Mouse (Mus musculus): ENCODE results near the gene Cdc14a. TPM values are rescaled to one million over a fixed set of nuclear protein-coding genes. Genes with fewer than 3 reads are reported as not detected.

Gene Cdc14a
- polyA plus RNA-seq, 1 experiment from 2014 or later: 6.7 TPM

DNA sequence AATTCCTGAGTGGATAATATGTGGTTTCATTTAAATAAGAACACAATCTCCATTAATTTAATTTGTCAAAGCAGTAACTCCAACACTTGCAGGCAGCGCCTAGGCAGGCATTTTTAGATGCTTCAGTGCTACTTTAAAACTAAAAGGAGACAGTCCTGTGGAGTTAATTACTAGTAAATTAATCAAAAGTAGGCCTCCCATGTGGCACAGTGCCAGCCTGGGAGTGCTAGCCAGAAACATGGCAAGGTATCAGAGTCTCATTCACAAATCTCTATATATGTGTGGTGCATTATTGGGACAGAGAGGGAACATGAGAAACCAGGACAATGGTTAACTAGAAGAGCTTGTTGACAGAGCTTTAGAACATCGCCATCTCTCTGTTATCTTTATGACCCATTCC, 174.8 kb downstream of the Cdc14a start:
- Histone ChIP-seq H3K27ac (ENCODE audit: low read depth, low read length) (no peak overlapping the region), H3K4me2 (no peak overlapping the region), H3K9me3 (ENCODE audit: control insufficient read depth, low read length) (no peaks in the 10 kb centered on the region), H3K4me3 (ENCODE audit: low read depth, low read length) (no peak overlapping the region), H3K36me3 (ENCODE audit: control insufficient read depth, insufficient read depth, low read length) (no peaks in the 10 kb centered on the region), H3K9ac (ENCODE audit: low read depth, low read length) (no peak overlapping the region), H3K4me1 (replicated peaks; ENCODE audit: control insufficient read depth, insufficient read depth, low read length) (peaks cover 10% of the 10 kb centered on the region; the same call in 1 of the 2 replicates), H3K27me3 (replicated peaks; ENCODE audit: control insufficient read depth, insufficient read depth, low read length) (peaks cover 42% of the 10 kb centered on the region)
- 71% methylated on average over 2 of the region's 2 CpGs for WGBS
- no peak for DNase-seq (ENCODE audit: low spot score)
- ATAC-seq (replicated peaks; ENCODE audit: low FRiP score): no peak

DNA sequence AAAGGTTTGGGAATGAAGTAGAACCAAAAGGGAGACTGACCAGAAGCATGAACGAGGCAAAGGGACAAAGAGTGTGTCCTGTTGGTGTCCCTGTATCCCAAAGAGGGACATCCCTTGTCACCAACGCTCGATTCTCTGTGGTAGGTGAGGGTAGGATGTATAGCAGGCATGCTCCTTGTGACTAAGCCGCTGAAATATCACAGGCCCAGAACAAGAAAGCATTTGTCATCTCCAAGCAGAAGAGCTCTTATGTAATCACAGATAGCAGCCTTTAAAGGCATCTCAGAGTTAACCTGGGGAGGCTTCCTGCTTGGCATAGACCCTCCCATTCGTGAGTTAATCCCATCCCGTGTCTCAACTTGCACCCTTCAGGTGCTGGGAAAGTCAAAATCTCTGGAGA, 179.4 kb downstream of the Cdc14a start:
- WGBS: 56% methylated on average over 6 of the region's 6 CpGs
- H3K27me3 ChIP-seq (replicated peaks; ENCODE audit: control insufficient read depth, insufficient read depth, low read length): no peaks in the 10 kb centered on the region
- no peak overlapping the region for H3K9ac ChIP-seq (ENCODE audit: low read depth, low read length)

GRCm38 (mm10) chr3:116242685-116243084, 181.1 kb downstream of the Cdc14a start:
- no peak overlapping the region for H3K4me2 ChIP-seq
- no peak overlapping the region for H3K9ac ChIP-seq (ENCODE audit: low read depth, low read length)
- H3K27me3 ChIP-seq (replicated peaks; ENCODE audit: control insufficient read depth, insufficient read depth, low read length): no peaks in the 10 kb centered on the region
- no peak overlapping the region for H3K27ac ChIP-seq (ENCODE audit: low read depth, low read length)
- ATAC-seq (replicated peaks; ENCODE audit: low FRiP score) (no peak), DNase-seq (ENCODE audit: low spot score) (no peak)
- no peak overlapping the region for H3K4me3 ChIP-seq (ENCODE audit: low read depth, low read length)
- H3K9me3 ChIP-seq (ENCODE audit: control insufficient read depth, low read length): no peaks in the 10 kb centered on the region
- no peaks in the 10 kb centered on the region for H3K4me1 ChIP-seq (replicated peaks; ENCODE audit: control insufficient read depth, insufficient read depth, low read length)
- WGBS: 82% methylated on average over 9 of the region's 9 CpGs
- H3K36me3 ChIP-seq (ENCODE audit: control insufficient read depth, insufficient read depth, low read length): no peaks in the 10 kb centered on the region

More for the DNA sequence above, 179.4 kb downstream of the Cdc14a start:
- no peak for ATAC-seq (replicated peaks; ENCODE audit: low FRiP score)
- H3K4me2 ChIP-seq: no peak overlapping the region
- H3K27ac ChIP-seq (ENCODE audit: low read depth, low read length): no peak overlapping the region
- H3K4me3 ChIP-seq (ENCODE audit: low read depth, low read length): no peak overlapping the region
- no peaks in the 10 kb centered on the region for H3K9me3 ChIP-seq (ENCODE audit: control insufficient read depth, low read length)
- H3K36me3 ChIP-seq (ENCODE audit: control insufficient read depth, insufficient read depth, low read length): no peaks in the 10 kb centered on the region
- DNase-seq (ENCODE audit: low spot score): no peak
- no peaks in the 10 kb centered on the region for H3K4me1 ChIP-seq (replicated peaks; ENCODE audit: control insufficient read depth, insufficient read depth, low read length)

DNA sequence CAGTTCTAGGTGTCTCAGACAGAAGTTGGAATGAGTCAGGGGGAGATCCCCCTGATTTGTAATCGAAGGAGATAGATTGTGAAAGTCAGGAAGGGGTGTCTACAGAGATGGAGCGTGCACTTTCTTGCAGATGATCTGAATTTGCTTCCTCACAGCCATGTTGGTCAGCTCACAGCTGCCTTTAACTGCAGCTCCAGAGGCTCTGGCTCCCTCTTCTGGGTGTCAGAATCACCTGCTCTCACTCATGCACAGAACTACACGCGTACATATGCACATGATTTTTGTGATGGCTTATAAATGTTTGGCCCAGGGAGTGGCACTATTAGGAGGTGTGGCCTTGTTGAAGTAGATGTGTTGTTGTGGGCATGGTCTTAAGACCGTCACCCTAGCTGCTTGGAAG, 186.3 kb downstream of the Cdc14a start:
- Histone ChIP-seq H3K4me2 (no peak overlapping the region), H3K9me3 (ENCODE audit: control insufficient read depth, low read length) (no peaks in the 10 kb centered on the region), H3K4me3 (ENCODE audit: low read depth, low read length) (no peak overlapping the region), H3K27ac (ENCODE audit: low read depth, low read length) (no peak overlapping the region), H3K9ac (ENCODE audit: low read depth, low read length) (no peak overlapping the region), H3K27me3 (replicated peaks; ENCODE audit: control insufficient read depth, insufficient read depth, low read length) (no peaks in the 10 kb centered on the region), H3K4me1 (replicated peaks; ENCODE audit: control insufficient read depth, insufficient read depth, low read length) (no peaks in the 10 kb centered on the region), H3K36me3 (ENCODE audit: control insufficient read depth, insufficient read depth, low read length) (no peaks in the 10 kb centered on the region)
- ATAC-seq (replicated peaks; ENCODE audit: low FRiP score): no peak
- DNase-seq (ENCODE audit: low spot score): no peak
- 80% methylated on average over 5 of the region's 5 CpGs for WGBS

DNA sequence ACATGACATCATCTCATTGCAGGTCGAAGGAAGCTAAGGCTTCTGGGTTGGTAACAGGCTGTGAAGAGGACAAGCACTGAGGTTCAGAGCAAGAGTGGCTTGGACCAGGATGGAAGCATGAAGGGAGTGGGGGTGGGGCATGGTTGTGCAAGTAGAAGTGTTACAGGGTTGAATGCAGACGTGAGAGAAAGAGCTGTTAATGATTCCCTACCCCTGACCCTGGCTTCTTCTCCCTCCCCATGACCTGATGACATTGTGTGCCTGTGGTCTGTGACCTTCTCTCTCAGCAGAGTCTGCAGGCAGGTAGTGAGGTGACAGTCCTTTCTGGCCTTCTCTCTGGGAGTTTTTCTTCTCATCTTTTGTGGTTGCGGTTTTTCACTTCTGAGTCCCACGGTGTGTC, 187.0 kb downstream of the Cdc14a start:
- no peak overlapping the region for H3K27ac ChIP-seq (ENCODE audit: low read depth, low read length)
- DNase-seq (ENCODE audit: low spot score): no peak
- H3K9me3 ChIP-seq (ENCODE audit: control insufficient read depth, low read length): no peaks in the 10 kb centered on the region
- 64% methylated on average over 4 of the region's 4 CpGs for WGBS
- peak; percentile 71 for ATAC-seq (replicated peaks; ENCODE audit: low FRiP score)
- no peaks in the 10 kb centered on the region for H3K4me1 ChIP-seq (replicated peaks; ENCODE audit: control insufficient read depth, insufficient read depth, low read length)
- no peak overlapping the region for H3K9ac ChIP-seq (ENCODE audit: low read depth, low read length)
- no peaks in the 10 kb centered on the region for H3K36me3 ChIP-seq (ENCODE audit: control insufficient read depth, insufficient read depth, low read length)
- H3K4me2 ChIP-seq: no peak overlapping the region
- H3K4me3 ChIP-seq (ENCODE audit: low read depth, low read length): no peak overlapping the region
- no peaks in the 10 kb centered on the region for H3K27me3 ChIP-seq (replicated peaks; ENCODE audit: control insufficient read depth, insufficient read depth, low read length)

DNA sequence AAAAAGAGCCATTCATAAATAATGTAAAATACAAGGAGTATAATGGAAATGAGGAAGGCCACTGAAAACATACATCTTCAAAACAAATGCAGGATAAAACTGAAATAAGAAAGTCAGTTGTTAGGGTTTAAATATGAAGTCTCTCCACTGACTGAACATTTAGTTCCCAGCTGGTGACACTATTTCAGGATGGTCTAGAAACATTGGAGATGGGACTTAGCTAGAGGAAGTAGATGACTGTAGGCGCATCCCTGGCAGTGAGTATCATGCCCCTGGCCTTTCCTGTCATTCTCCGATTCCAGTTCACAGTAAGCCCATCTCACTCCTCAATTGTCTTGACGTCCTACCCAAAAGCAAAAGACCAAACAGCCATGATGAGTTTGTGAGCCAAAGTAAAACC, 190.3 kb downstream of the Cdc14a start:
- Histone ChIP-seq H3K4me2 (no peak overlapping the region), H3K9me3 (ENCODE audit: control insufficient read depth, low read length) (no peaks in the 10 kb centered on the region), H3K27me3 (replicated peaks; ENCODE audit: control insufficient read depth, insufficient read depth, low read length) (no peaks in the 10 kb centered on the region), H3K36me3 (ENCODE audit: control insufficient read depth, insufficient read depth, low read length) (no peaks in the 10 kb centered on the region), H3K4me3 (ENCODE audit: low read depth, low read length) (no peak overlapping the region), H3K27ac (ENCODE audit: low read depth, low read length) (no peak overlapping the region), H3K9ac (ENCODE audit: low read depth, low read length) (no peak overlapping the region), H3K4me1 (replicated peaks; ENCODE audit: control insufficient read depth, insufficient read depth, low read length) (no peaks in the 10 kb centered on the region)
- DNase-seq (ENCODE audit: low spot score) (no peak), ATAC-seq (replicated peaks; ENCODE audit: low FRiP score) (no peak)
- 69% methylated on average over 3 of the region's 3 CpGs for WGBS

- Histone ChIP-seq H3K9me3 (ENCODE audit: control insufficient read depth, low read length) (no peaks in the 10 kb centered on the region), H3K27ac (ENCODE audit: low read depth, low read length) (no peak overlapping the region), H3K4me2 (no peak overlapping the region), H3K4me3 (ENCODE audit: low read depth, low read length) (no peak overlapping the region), H3K9ac (ENCODE audit: low read depth, low read length) (no peak overlapping the region), H3K27me3 (replicated peaks; ENCODE audit: control insufficient read depth, insufficient read depth, low read length) (no peaks in the 10 kb centered on the region), H3K36me3 (ENCODE audit: control insufficient read depth, insufficient read depth, low read length) (no peaks in the 10 kb centered on the region), H3K4me1 (replicated peaks; ENCODE audit: control insufficient read depth, insufficient read depth, low read length) (no peaks in the 10 kb centered on the region)
- ATAC-seq (replicated peaks; ENCODE audit: low FRiP score): no peak
- 84% methylated on average over 5 of the region's 5 CpGs for WGBS
- no peak for DNase-seq (ENCODE audit: low spot score)
These were observed 191.1 kb downstream of the Cdc14a start for GRCm38 (mm10) chr3:116232763-116233162.

- ATAC-seq (replicated peaks; ENCODE audit: low FRiP score) (peak; percentile 45; the same call in 1 of the 2 replicates), DNase-seq (ENCODE audit: low spot score) (no peak)
- WGBS: 74% methylated on average over 4 of the region's 4 CpGs
- Histone ChIP-seq H3K4me3 (ENCODE audit: low read depth, low read length) (no peak overlapping the region), H3K4me1 (replicated peaks; ENCODE audit: control insufficient read depth, insufficient read depth, low read length) (no peaks in the 10 kb centered on the region), H3K9me3 (ENCODE audit: control insufficient read depth, low read length) (no peaks in the 10 kb centered on the region), H3K9ac (ENCODE audit: low read depth, low read length) (no peak overlapping the region), H3K4me2 (no peak overlapping the region), H3K27ac (ENCODE audit: low read depth, low read length) (no peak overlapping the region), H3K27me3 (replicated peaks; ENCODE audit: control insufficient read depth, insufficient read depth, low read length) (no peaks in the 10 kb centered on the region), H3K36me3 (ENCODE audit: control insufficient read depth, insufficient read depth, low read length) (no peaks in the 10 kb centered on the region)
These were observed 194.5 kb downstream of the Cdc14a start for GRCm38 (mm10) chr3:116229336-116229735.

GRCm38 (mm10) chr3:116228360-116229245, 195.2 kb downstream of the Cdc14a start:
- no peaks in the 10 kb centered on the region for H3K27me3 ChIP-seq (replicated peaks; ENCODE audit: control insufficient read depth, insufficient read depth, low read length)
- no peak for DNase-seq (ENCODE audit: low spot score)
- WGBS: 67% methylated on average over 11 of the region's 11 CpGs

More at GRCm38 (mm10) chr3:116228360-116229245, 195.2 kb downstream of the Cdc14a start:
- no peaks in the 10 kb centered on the region for H3K36me3 ChIP-seq (ENCODE audit: control insufficient read depth, insufficient read depth, low read length)
- H3K4me3 ChIP-seq (ENCODE audit: low read depth, low read length): no peak overlapping the region
- H3K4me1 ChIP-seq (replicated peaks; ENCODE audit: control insufficient read depth, insufficient read depth, low read length): no peaks in the 10 kb centered on the region
- no peak overlapping the region for H3K4me2 ChIP-seq
- H3K9me3 ChIP-seq (ENCODE audit: control insufficient read depth, low read length): no peaks in the 10 kb centered on the region
- H3K9ac ChIP-seq (ENCODE audit: low read depth, low read length): no peak overlapping the region
- no peak for ATAC-seq (replicated peaks; ENCODE audit: low FRiP score)
- no peak overlapping the region for H3K27ac ChIP-seq (ENCODE audit: low read depth, low read length)

Data from liver, embryonic 11.5 days (tissue).